Mouse (Mus musculus) urinary bladder, postnatal 14 days (tissue): ENCODE data around the gene Qser1.
"Not testable (repeated sequence)": the region's sequence is repeated elsewhere in the genome, so short reads cannot be mapped to it uniquely, and the experiment has no call there.

Source experiments
- DNase-seq: peaks from one replicate; pipeline ENCODE4 v3.0.0; 2021; ENCODE audit warnings: low spot score

Qser1 gene

GRCm38 (mm10) chr2:104816371-104816827 is at the start of gene Qser1:
Gene Qser1, minus strand, starts transcription at chr2:104816760.
- DNase-seq = no peak

- DNase-seq = no peak
These were observed 47.8 kb upstream of the Qser1 start for GRCm38 (mm10) chr2:104864176-104864860.

GRCm38 (mm10) chr2:104860426-104860825 is 43.9 kb upstream of the Qser1 start:
- DNase-seq = no peak

- no peak for DNase-seq
These were observed 42.5 kb upstream of the Qser1 start for GRCm38 (mm10) chr2:104859060-104859459.

- DNase-seq = not testable (repeated sequence)
These were observed 41.5 kb upstream of the Qser1 start for GRCm38 (mm10) chr2:104858083-104858482.

GRCm38 (mm10) chr2:104856218-104856617 is 39.7 kb upstream of the Qser1 start:
- no peak for DNase-seq

GRCm38 (mm10) chr2:104855732-104856131 is 39.2 kb upstream of the Qser1 start:
- no peak for DNase-seq

GRCm38 (mm10) chr2:104854836-104855235 is 38.3 kb upstream of the Qser1 start:
- no peak for DNase-seq

- no peak for DNase-seq
These were observed 36.0 kb upstream of the Qser1 start for GRCm38 (mm10) chr2:104852546-104852945.

GRCm38 (mm10) chr2:104851686-104852085 is 35.1 kb upstream of the Qser1 start:
- DNase-seq = no peak

GRCm38 (mm10) chr2:104849991-104850359 is 33.4 kb upstream of the Qser1 start:
- no peak for DNase-seq

GRCm38 (mm10) chr2:104849276-104849990 is 32.9 kb upstream of the Qser1 start, which contains the start of gene Prrg4:
Gene Prrg4, minus strand, starts transcription at chr2:104849876.
- peak; percentile 85 for DNase-seq

- DNase-seq = peak; percentile 43
These were observed 31.9 kb upstream of the Qser1 start for GRCm38 (mm10) chr2:104848235-104849161.

- DNase-seq = peak; percentile 36
These were observed 31.1 kb upstream of the Qser1 start for GRCm38 (mm10) chr2:104847645-104848044.

- no peak for DNase-seq
These were observed 30.3 kb upstream of the Qser1 start for GRCm38 (mm10) chr2:104846638-104847414.

GRCm38 (mm10) chr2:104842559-104842958 is 26.0 kb upstream of the Qser1 start:
- no peak for DNase-seq

GRCm38 (mm10) chr2:104841736-104842135 is 25.2 kb upstream of the Qser1 start:
- no peak for DNase-seq

GRCm38 (mm10) chr2:104840974-104841373 is 24.4 kb upstream of the Qser1 start:
- no peak for DNase-seq

GRCm38 (mm10) chr2:104832486-104832885 is 15.9 kb upstream of the Qser1 start:
- no peak for DNase-seq

GRCm38 (mm10) chr2:104826191-104826590 is 9.6 kb upstream of the Qser1 start:
- DNase-seq = no peak

GRCm38 (mm10) chr2:104818763-104819162 is 2.2 kb upstream of the Qser1 start:
- not testable (repeated sequence) for DNase-seq
